Mouse (Mus musculus) embryonic facial prominence, embryonic 13.5 days (tissue): ENCODE data around the gene Slc6a6. TPM values are rescaled to one million over a fixed set of nuclear protein-coding genes. Genes with fewer than 3 reads are reported as not detected.

Source experiments
- ATAC-seq: fragments of 200-750 bp; cut with Nextera tagmentation; 2 replicates; pipeline ENCODE4 v1.8.0; 2017; ENCODE audit warnings: low read depth; ENCODE audit not compliant: insufficient number of reproducible peaks, insufficient read depth, low FRiP score, low TSS enrichment
- H3K27ac ChIP-seq: fragments of 300-500 bp; sonication (generic); 2 replicates; pipeline ENCODE4 v1.5.1; 2015; ENCODE audit warnings: moderate library complexity, mild to moderate bottlenecking, inconsistent platforms
- H3K27me3 ChIP-seq: fragments of 300-500 bp; sonication (generic); 2 replicates; pipeline ENCODE4 v1.6.1; 2015; ENCODE audit warnings: mild to moderate bottlenecking, inconsistent platforms
- H3K36me3 ChIP-seq: fragments of 300-500 bp; sonication (generic); 2 replicates; pipeline ENCODE4 v1.6.1; 2015; ENCODE audit warnings: mild to moderate bottlenecking, inconsistent platforms
- H3K4me1 ChIP-seq: fragments of 300-500 bp; sonication (generic); 2 replicates; pipeline ENCODE4 v1.6.1; 2015; ENCODE audit warnings: inconsistent platforms
- H3K4me2 ChIP-seq: fragments of 300-500 bp; sonication (generic); 2 replicates; pipeline ENCODE4 v1.6.1; 2015; ENCODE audit warnings: moderate library complexity, mild to moderate bottlenecking, inconsistent platforms
- H3K4me3 ChIP-seq: fragments of 300-500 bp; sonication (generic); 2 replicates; pipeline ENCODE4 v1.5.1; 2015; ENCODE audit warnings: mild to moderate bottlenecking, inconsistent platforms
- H3K9ac ChIP-seq: fragments of 300-500 bp; sonication (generic); 2 replicates; pipeline ENCODE4 v1.6.1; 2015; ENCODE audit warnings: mild to moderate bottlenecking, inconsistent platforms
- H3K9me3 ChIP-seq: fragments of 300-500 bp; sonication (generic); 2 replicates; pipeline ENCODE4 v1.6.1; 2016; ENCODE audit warnings: inconsistent platforms
- WGBS: fragments of 180-500 bp; shearing (Covaris S2); methylation state at CpG from one replicate; pipeline ENCODE4 v1.1.7; 2015; ENCODE audit warnings: mixed read lengths; 5-methylcytosine and 5-hydroxymethylcytosine counted together
- polyA plus RNA-seq: library from polyadenylated mRNA; unstranded; fragments of >200 nt; fragmentation: Nextera tagmentation; extraction: Ambion mirVana; gene quantifications from 2 replicates; pipeline ENCODE4 v1.2.1, GENCODE M21; 2015

The Slc6a6 gene
- polyA plus RNA-seq, 1 experiment from 2014 or later = 71.4 TPM

GRCm38 (mm10) chr6:91704446-91704845 lies 20.6 kb downstream of the Slc6a6 start:
- no peaks in the 10 kb centered on the region for H3K27me3 ChIP-seq
- no peaks in the 10 kb centered on the region for H3K9me3 ChIP-seq
- ATAC-seq = no peak
- peaks cover 77% of the 10 kb centered on the region for H3K36me3 ChIP-seq
- no peak overlapping the region for H3K4me2 ChIP-seq
- no peak overlapping the region for H3K4me3 ChIP-seq
- H3K4me1 ChIP-seq = peaks cover 9% of the 10 kb centered on the region; the same call in 1 of the 2 replicates
- H3K27ac ChIP-seq = no peak overlapping the region
- H3K9ac ChIP-seq = no peak overlapping the region
- 79% methylated on average over 1 of the region's 1 CpGs for WGBS

GRCm38 (mm10) chr6:91705651-91706050 lies 21.8 kb downstream of the Slc6a6 start:
- H3K4me1 ChIP-seq = peaks cover 9% of the 10 kb centered on the region; the same call in 1 of the 2 replicates
- H3K4me2 ChIP-seq = no peak overlapping the region
- ATAC-seq = no peak
- no peaks in the 10 kb centered on the region for H3K9me3 ChIP-seq
- H3K27ac ChIP-seq = no peak overlapping the region
- WGBS = 65% methylated on average over 4 of the region's 4 CpGs
- peaks cover 66% of the 10 kb centered on the region for H3K36me3 ChIP-seq
- H3K4me3 ChIP-seq = no peak overlapping the region
- no peak overlapping the region for H3K9ac ChIP-seq
- H3K27me3 ChIP-seq = no peaks in the 10 kb centered on the region

GRCm38 (mm10) chr6:91706072-91706776 lies 22.4 kb downstream of the Slc6a6 start:
- Histone ChIP-seq H3K9me3 (no peaks in the 10 kb centered on the region), H3K27me3 (no peaks in the 10 kb centered on the region), H3K4me3 (no peak overlapping the region), H3K27ac (no peak overlapping the region), H3K4me2 (no peak overlapping the region), H3K4me1 (peaks cover 9% of the 10 kb centered on the region; the same call in 1 of the 2 replicates), H3K9ac (no peak overlapping the region), H3K36me3 (peaks cover 65% of the 10 kb centered on the region)
- WGBS = 65% methylated on average over 13 of the region's 13 CpGs
- ATAC-seq = no peak

GRCm38 (mm10) chr6:91707276-91707885 lies 23.5 kb downstream of the Slc6a6 start:
- H3K4me2 ChIP-seq = no peak overlapping the region
- peak overlapping the region; percentile 3; the same call in 1 of the 2 replicates for H3K27ac ChIP-seq
- no peak overlapping the region for H3K4me3 ChIP-seq
- no peak for ATAC-seq
- no peaks in the 10 kb centered on the region for H3K27me3 ChIP-seq
- H3K9me3 ChIP-seq = no peaks in the 10 kb centered on the region
- H3K4me1 ChIP-seq = peaks cover 19% of the 10 kb centered on the region
- H3K9ac ChIP-seq = no peak overlapping the region
- peaks cover 67% of the 10 kb centered on the region for H3K36me3 ChIP-seq
- 74% methylated on average over 8 of the region's 8 CpGs for WGBS

GRCm38 (mm10) chr6:91707886-91708564 lies 24.2 kb downstream of the Slc6a6 start:
- H3K9ac ChIP-seq = no peak overlapping the region
- ATAC-seq = no peak
- WGBS = 77% methylated on average over 11 of the region's 11 CpGs

GRCm38 (mm10) chr6:91708919-91709318 lies 25.1 kb downstream of the Slc6a6 start:
- 94% methylated on average over 1 of the region's 2 CpGs for WGBS

More at GRCm38 (mm10) chr6:91707886-91708564, 24.2 kb downstream of the Slc6a6 start:
- Histone ChIP-seq H3K4me1 (peaks cover 25% of the 10 kb centered on the region), H3K27ac (peak overlapping the region; percentile 16; the same call in 1 of the 2 replicates), H3K27me3 (no peaks in the 10 kb centered on the region), H3K9me3 (no peaks in the 10 kb centered on the region), H3K4me3 (no peak overlapping the region), H3K4me2 (no peak overlapping the region), H3K36me3 (peaks cover 69% of the 10 kb centered on the region)

GRCm38 (mm10) chr6:91710345-91710930 lies 26.6 kb downstream of the Slc6a6 start:
- H3K4me2 ChIP-seq = no peak overlapping the region
- peaks cover 65% of the 10 kb centered on the region for H3K36me3 ChIP-seq
- H3K27ac ChIP-seq = no peak overlapping the region; the same call in 1 of the 2 replicates
- H3K9ac ChIP-seq = no peak overlapping the region
- ATAC-seq = no peak
- 55% methylated on average over 6 of the region's 6 CpGs for WGBS
- H3K9me3 ChIP-seq = no peaks in the 10 kb centered on the region
- H3K27me3 ChIP-seq = no peaks in the 10 kb centered on the region
- H3K4me3 ChIP-seq = no peak overlapping the region
- H3K4me1 ChIP-seq = peaks cover 33% of the 10 kb centered on the region

More at GRCm38 (mm10) chr6:91708919-91709318, 25.1 kb downstream of the Slc6a6 start:
- H3K36me3 ChIP-seq = peaks cover 65% of the 10 kb centered on the region
- no peak overlapping the region for H3K4me2 ChIP-seq
- H3K4me3 ChIP-seq = no peak overlapping the region
- no peaks in the 10 kb centered on the region for H3K27me3 ChIP-seq
- H3K9me3 ChIP-seq = no peaks in the 10 kb centered on the region
- H3K9ac ChIP-seq = no peak overlapping the region
- no peak overlapping the region for H3K27ac ChIP-seq
- H3K4me1 ChIP-seq = peaks cover 33% of the 10 kb centered on the region
- no peak for ATAC-seq

GRCm38 (mm10) chr6:91712097-91712854 lies 28.4 kb downstream of the Slc6a6 start:
- H3K9ac ChIP-seq = peak overlapping the region; percentile 32; the same call in 1 of the 2 replicates

GRCm38 (mm10) chr6:91712855-91713331 lies 29.0 kb downstream of the Slc6a6 start:
- Histone ChIP-seq H3K4me2 (peak overlapping the region; percentile 14; the same call in 1 of the 2 replicates), H3K27me3 (no peaks in the 10 kb centered on the region), H3K36me3 (peaks cover 50% of the 10 kb centered on the region), H3K4me1 (peaks cover 24% of the 10 kb centered on the region), H3K9ac (0 out of 2 replicates have a peak overlapping the region, but pooled peaks have one; percentile 32), H3K27ac (peak overlapping the region; percentile 62), H3K4me3 (no peak overlapping the region), H3K9me3 (no peaks in the 10 kb centered on the region)
- no peak for ATAC-seq
- 12% methylated on average over 10 of the region's 10 CpGs for WGBS

More at GRCm38 (mm10) chr6:91712097-91712854, 28.4 kb downstream of the Slc6a6 start:
- H3K27ac ChIP-seq = peak overlapping the region; percentile 62; the same call in 1 of the 2 replicates
- H3K9me3 ChIP-seq = no peaks in the 10 kb centered on the region
- no peaks in the 10 kb centered on the region for H3K27me3 ChIP-seq
- ATAC-seq = no peak
- H3K4me2 ChIP-seq = peak overlapping the region; percentile 14; the same call in 1 of the 2 replicates
- no peak overlapping the region for H3K4me3 ChIP-seq
- WGBS = 20% methylated on average over 4 of the region's 4 CpGs
- H3K4me1 ChIP-seq = peaks cover 24% of the 10 kb centered on the region
- H3K36me3 ChIP-seq = peaks cover 55% of the 10 kb centered on the region

- H3K4me1 ChIP-seq = peaks cover 28% of the 10 kb centered on the region
- peaks cover 45% of the 10 kb centered on the region for H3K36me3 ChIP-seq
- H3K9me3 ChIP-seq = no peaks in the 10 kb centered on the region
- H3K4me3 ChIP-seq = no peak overlapping the region
- H3K27ac ChIP-seq = peak overlapping the region; percentile 62
- no peaks in the 10 kb centered on the region for H3K27me3 ChIP-seq
- no peak overlapping the region for H3K4me2 ChIP-seq
- 0 out of 2 replicates have a peak overlapping the region, but pooled peaks have one; percentile 32 for H3K9ac ChIP-seq
- WGBS = 9% methylated on average over 5 of the region's 5 CpGs
- ATAC-seq = no peak
Observed at GRCm38 (mm10) chr6:91713370-91713896, 29.6 kb downstream of the Slc6a6 start.
